Mouse (Mus musculus) hindbrain, embryonic 10.5 days (tissue): Measurements from ENCODE around the gene Usp31. TPM values are rescaled to one million over a fixed set of nuclear protein-coding genes. Genes with fewer than 3 reads are reported as not detected.
A peak's percentile ranks its signal among the peaks of the same experiment; 100 is the strongest.

Experiments
- DNase-seq: peaks from one replicate; pipeline ENCODE4 v3.0.0-alpha.2; 2017; ENCODE audit warnings: low spot score
- H3K27ac ChIP-seq: fragments of 300-500 bp; sonication (generic); 2 replicates; pipeline ENCODE4 v1.5.1; 2016; ENCODE audit warnings: mild to moderate bottlenecking, moderate library complexity
- H3K27me3 ChIP-seq: fragments of 300-500 bp; sonication (generic); 2 replicates; pipeline ENCODE4 v1.6.1; 2016; ENCODE audit warnings: mild to moderate bottlenecking; ENCODE audit not compliant: poor library complexity, insufficient read depth, severe bottlenecking
- H3K36me3 ChIP-seq: fragments of 300-500 bp; sonication (generic); 2 replicates; pipeline ENCODE4 v1.6.1; 2016; ENCODE audit warnings: mild to moderate bottlenecking, moderate library complexity
- H3K4me1 ChIP-seq: fragments of 300-500 bp; sonication (generic); replicated peaks from 2 replicates; pipeline ENCODE4 v1.6.1; 2016; ENCODE audit warnings: mild to moderate bottlenecking
- H3K4me3 ChIP-seq: fragments of 300-500 bp; sonication (generic); 2 replicates; pipeline ENCODE4 v1.5.1; 2016; ENCODE audit warnings: mild to moderate bottlenecking, moderate library complexity
- H3K9me3 ChIP-seq: fragments of 300-500 bp; sonication (generic); 2 replicates; pipeline ENCODE4 v1.6.1; 2016; ENCODE audit warnings: mild to moderate bottlenecking, moderate library complexity
- WGBS: fragments of 180-500 bp; shearing (Covaris S2); methylation state at CpG from one replicate; pipeline ENCODE4 v1.1.7; 2016; 5-methylcytosine and 5-hydroxymethylcytosine counted together
- polyA plus RNA-seq: library from polyadenylated mRNA; unstranded; fragments of >200 nt; fragmentation: Nextera tagmentation; extraction: Ambion mirVana; gene quantifications from 2 replicates; pipeline ENCODE4 v1.2.1, GENCODE M21; 2016

Usp31 gene
- polyA plus RNA-seq, 1 experiment from 2014 or later, result 2.1 TPM

GRCm38 (mm10) chr7:121640998-121641762 lies 65.9 kb downstream of the Usp31 start:
- DNase-seq, result peak; percentile 40
- Histone ChIP-seq H3K36me3 (peaks cover 11% of the 10 kb centered on the region), H3K27ac (no peak overlapping the region), H3K9me3 (no peaks in the 10 kb centered on the region), H3K4me1 (peaks cover 14% of the 10 kb centered on the region), H3K4me3 (no peak overlapping the region), H3K27me3 (no peaks in the 10 kb centered on the region)
- WGBS, result 58% methylated on average over 12 of the region's 12 CpGs

- 86% methylated on average over 5 of the region's 5 CpGs for WGBS
- no peaks in the 10 kb centered on the region for H3K36me3 ChIP-seq
- peaks cover 14% of the 10 kb centered on the region for H3K4me1 ChIP-seq
- 0 out of 2 replicates have a peak, but pooled peaks cover 5% of the 10 kb centered on the region for H3K9me3 ChIP-seq
- H3K4me3 ChIP-seq, result no peak overlapping the region
- no peaks in the 10 kb centered on the region for H3K27me3 ChIP-seq
- no peak overlapping the region for H3K27ac ChIP-seq
- no peak for DNase-seq
Observed at GRCm38 (mm10) chr7:121636732-121637131, 70.3 kb downstream of the Usp31 start.

GRCm38 (mm10) chr7:121634236-121634635 lies 72.8 kb downstream of the Usp31 start:
- Histone ChIP-seq H3K27ac (no peak overlapping the region), H3K9me3 (0 out of 2 replicates have a peak, but pooled peaks cover 5% of the 10 kb centered on the region), H3K36me3 (no peaks in the 10 kb centered on the region), H3K4me1 (peaks cover 5% of the 10 kb centered on the region), H3K27me3 (no peaks in the 10 kb centered on the region), H3K4me3 (no peak overlapping the region)
- 84% methylated on average over 3 of the region's 3 CpGs for WGBS
- no peak for DNase-seq

GRCm38 (mm10) chr7:121622835-121623420 lies 84.1 kb downstream of the Usp31 start:
- DNase-seq, result no peak
- peaks cover 15% of the 10 kb centered on the region for H3K4me1 ChIP-seq
- no peaks in the 10 kb centered on the region for H3K27me3 ChIP-seq
- no peak overlapping the region for H3K4me3 ChIP-seq
- H3K27ac ChIP-seq, result no peak overlapping the region
- WGBS, result 73% methylated on average over 9 of the region's 9 CpGs
- no peaks in the 10 kb centered on the region for H3K36me3 ChIP-seq
- no peaks in the 10 kb centered on the region for H3K9me3 ChIP-seq

GRCm38 (mm10) chr7:121622433-121622832 lies 84.6 kb downstream of the Usp31 start:
- H3K27ac ChIP-seq, result peak overlapping the region; percentile 50; the same call in 1 of the 2 replicates
- WGBS, result 55% methylated on average over 6 of the region's 6 CpGs
- DNase-seq, result no peak

GRCm38 (mm10) chr7:121601697-121602096 lies 105.4 kb downstream of the Usp31 start:
- 27% methylated on average over 4 of the region's 4 CpGs for WGBS

More at GRCm38 (mm10) chr7:121622433-121622832, 84.6 kb downstream of the Usp31 start:
- H3K4me3 ChIP-seq, result no peak overlapping the region
- no peaks in the 10 kb centered on the region for H3K36me3 ChIP-seq
- H3K4me1 ChIP-seq, result peaks cover 15% of the 10 kb centered on the region
- no peaks in the 10 kb centered on the region for H3K27me3 ChIP-seq
- H3K9me3 ChIP-seq, result no peaks in the 10 kb centered on the region

GRCm38 (mm10) chr7:121596401-121596800 lies 110.7 kb downstream of the Usp31 start:
- no peaks in the 10 kb centered on the region for H3K27me3 ChIP-seq
- H3K36me3 ChIP-seq, result no peaks in the 10 kb centered on the region
- 74% methylated on average over 3 of the region's 3 CpGs for WGBS
- no peak overlapping the region for H3K27ac ChIP-seq
- no peaks in the 10 kb centered on the region for H3K4me1 ChIP-seq
- H3K9me3 ChIP-seq, result no peaks in the 10 kb centered on the region
- H3K4me3 ChIP-seq, result no peak overlapping the region
- peak; percentile 36 for DNase-seq

More at GRCm38 (mm10) chr7:121601697-121602096, 105.4 kb downstream of the Usp31 start:
- no peaks in the 10 kb centered on the region for H3K27me3 ChIP-seq
- H3K36me3 ChIP-seq, result no peaks in the 10 kb centered on the region
- no peaks in the 10 kb centered on the region for H3K9me3 ChIP-seq
- H3K4me1 ChIP-seq, result no peaks in the 10 kb centered on the region
- no peak overlapping the region for H3K27ac ChIP-seq
- H3K4me3 ChIP-seq, result no peak overlapping the region
- peak; percentile 52 for DNase-seq

GRCm38 (mm10) chr7:121595496-121595895 lies 111.6 kb downstream of the Usp31 start:
- H3K27ac ChIP-seq, result no peak overlapping the region
- H3K4me3 ChIP-seq, result no peak overlapping the region
- no peaks in the 10 kb centered on the region for H3K4me1 ChIP-seq
- H3K36me3 ChIP-seq, result no peaks in the 10 kb centered on the region
- no peaks in the 10 kb centered on the region for H3K9me3 ChIP-seq
- no peaks in the 10 kb centered on the region for H3K27me3 ChIP-seq
- WGBS, result 77% methylated on average over 4 of the region's 4 CpGs
- no peak for DNase-seq

- no peak for DNase-seq
- Histone ChIP-seq H3K27ac (no peak overlapping the region), H3K9me3 (no peaks in the 10 kb centered on the region), H3K27me3 (no peaks in the 10 kb centered on the region), H3K4me1 (no peaks in the 10 kb centered on the region), H3K4me3 (no peak overlapping the region), H3K36me3 (no peaks in the 10 kb centered on the region)
- 70% methylated on average over 5 of the region's 5 CpGs for WGBS
Observed at GRCm38 (mm10) chr7:121595085-121595484, 112.0 kb downstream of the Usp31 start.

- 90% methylated on average over 1 of the region's 1 CpGs for WGBS
- Histone ChIP-seq H3K4me1 (no peaks in the 10 kb centered on the region), H3K4me3 (no peak overlapping the region), H3K36me3 (no peaks in the 10 kb centered on the region), H3K27me3 (no peaks in the 10 kb centered on the region), H3K9me3 (no peaks in the 10 kb centered on the region), H3K27ac (no peak overlapping the region)
- no peak for DNase-seq
Observed at GRCm38 (mm10) chr7:121594623-121595022, 112.4 kb downstream of the Usp31 start.

Other genes starting within 250 kb of the Usp31 start
- gene Scnn1g, start 27.2 kb upstream of the Usp31 start, polyA plus RNA-seq, result 0.08 and 0.10 TPM in 2 replicates
- 0.15 and 0.16 TPM in 2 replicates for gene Scnn1b, start 157.8 kb upstream of the Usp31 start, polyA plus RNA-seq